Mouse (Mus musculus): Measurements from ENCODE around the gene C87977.
"Not testable (repeated sequence)": the region's sequence is repeated elsewhere in the genome, so short reads cannot be mapped to it uniquely, and the experiment has no call there.

C87977 gene

DNA sequence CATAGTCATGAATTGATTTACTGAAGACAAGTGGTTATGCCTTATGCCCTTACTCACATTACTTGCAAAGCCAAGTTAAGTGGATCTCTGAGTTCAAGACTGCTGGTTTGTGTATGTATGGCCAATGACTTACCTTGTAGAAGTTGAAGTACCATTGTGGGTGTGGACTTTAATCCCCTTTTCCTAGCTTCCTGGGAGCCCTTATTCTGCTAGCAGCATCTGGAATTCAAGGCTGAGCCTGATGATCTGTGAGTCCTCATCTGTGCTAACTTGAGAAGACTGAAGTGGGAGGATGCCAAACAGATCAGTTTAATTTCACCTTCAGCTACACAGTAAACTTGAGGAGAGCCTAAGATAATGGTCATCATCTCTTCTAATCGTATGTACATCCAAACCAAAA is at the start of gene C87977:
Gene C87977, minus strand, starts transcription at position 101 of the 400 bp plus-strand sequence.
- not testable (repeated sequence) for DNase-seq (ENCODE audit: extremely low spot score, low spot score)

DNA sequence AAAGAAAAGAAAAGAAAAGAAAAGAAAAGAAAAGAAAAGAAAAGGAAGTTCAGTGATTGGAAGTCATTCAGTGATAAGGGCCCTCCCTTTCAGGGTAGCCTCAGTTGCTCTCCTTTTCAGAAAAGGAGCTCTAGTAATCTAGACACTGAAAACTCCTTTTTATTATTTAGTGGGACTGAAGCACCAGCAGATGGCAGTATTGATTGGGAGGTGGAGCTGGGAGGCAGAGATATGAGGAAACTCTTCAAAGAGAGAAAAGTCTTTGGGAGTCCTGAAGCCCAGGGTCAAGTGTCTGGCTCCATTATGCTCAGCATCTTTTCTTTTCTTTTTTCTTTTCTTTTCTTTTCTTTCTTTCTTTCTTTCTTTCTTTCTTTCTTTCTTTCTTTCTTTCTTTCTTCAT is 41.6 kb upstream of the C87977 start:
- DNase-seq (ENCODE audit: extremely low spot score, low spot score) = not testable (repeated sequence)

DNA sequence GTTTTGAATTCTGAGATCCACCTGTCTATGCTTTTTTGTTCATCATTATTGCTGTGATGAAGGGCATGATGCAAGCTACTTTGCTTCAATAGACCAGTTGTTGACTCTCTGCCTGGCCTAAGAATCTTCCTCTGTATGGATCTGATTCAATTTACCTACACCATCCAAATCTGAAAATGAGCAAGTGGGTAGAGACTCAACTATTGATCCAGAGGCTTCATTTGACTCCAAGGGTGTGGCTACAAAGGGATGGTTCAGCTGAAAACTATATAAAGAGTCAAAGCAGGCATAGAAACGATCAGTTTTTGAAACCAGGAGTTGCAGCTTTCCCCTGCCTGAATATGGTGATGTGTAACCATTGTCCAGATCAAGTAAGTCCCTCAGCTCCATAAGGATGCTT is 22.7 kb downstream of the C87977 start, which contains the start of gene Oog2:
Gene Oog2, plus strand, starts transcription at position 301 of the 400 bp plus-strand sequence.
- DNase-seq (ENCODE audit: extremely low spot score, low spot score) = no peak

DNA sequence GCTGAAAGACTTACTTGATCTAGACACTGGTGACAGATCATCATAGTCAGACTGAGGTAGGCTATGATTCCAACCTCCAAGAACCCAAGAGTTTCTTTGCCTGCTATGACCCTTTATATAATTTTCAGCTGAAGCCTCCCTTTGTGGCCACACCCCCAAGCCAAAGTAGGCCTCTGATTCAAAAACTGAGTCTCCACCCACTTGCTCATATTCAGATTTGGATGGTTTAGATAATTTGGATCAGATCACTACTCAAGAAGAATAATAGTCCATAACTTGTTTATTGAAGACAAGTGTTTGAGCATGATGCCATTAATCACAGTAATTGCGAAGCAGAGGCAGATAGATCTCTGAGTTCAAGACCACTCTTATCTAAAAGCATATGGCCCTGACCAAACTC is 50.6 kb downstream of the C87977 start, which contains the start of gene Oog3:
Gene Oog3, minus strand, starts transcription at position 101 of the 400 bp plus-strand sequence.
- DNase-seq (ENCODE audit: extremely low spot score, low spot score) = no peak

Data from neural tube, embryonic 10.5 days (tissue).